Mouse (Mus musculus) kidney, embryonic 16.5 days (tissue): ENCODE measurements at regions not wholly inside any gene's neighbourhood (a gene's known extent, or its start where the extent isn't known, plus 50 kb on each side); places are given as distances from the start of the nearest gene placed in this dataset.

Source experiments
- ATAC-seq: fragments of 200-750 bp; cut with Nextera tagmentation; 2 replicates; pipeline ENCODE4 v1.8.0; 2017; ENCODE audit warnings: moderate TSS enrichment; ENCODE audit not compliant: low FRiP score, low TSS enrichment
- H3K27ac ChIP-seq: fragments of 300-500 bp; sonication (generic); 2 replicates; pipeline ENCODE4 v1.5.1; 2014; ENCODE audit warnings: low read length
- H3K27me3 ChIP-seq: fragments of 300-500 bp; sonication (generic); 2 replicates; pipeline ENCODE4 v1.6.1; 2014; ENCODE audit warnings: low read length, control low read depth, mixed read lengths; ENCODE audit not compliant: insufficient read depth
- H3K36me3 ChIP-seq: fragments of 300-500 bp; sonication (generic); 2 replicates; pipeline ENCODE4 v1.6.1; 2014; ENCODE audit warnings: low read length, control low read depth, mixed read lengths; ENCODE audit not compliant: insufficient read depth
- H3K4me1 ChIP-seq: fragments of 300-500 bp; sonication (generic); 2 replicates; pipeline ENCODE4 v1.6.1; 2014; ENCODE audit warnings: low read length, control low read depth, mixed read lengths; ENCODE audit not compliant: insufficient read depth
- H3K4me2 ChIP-seq: fragments of 300-500 bp; sonication (generic); replicated peaks from 2 replicates; pipeline ENCODE4 v1.6.1; 2014; ENCODE audit warnings: low read depth, low read length
- H3K4me3 ChIP-seq: fragments of 300-500 bp; sonication (generic); 2 replicates; pipeline ENCODE4 v1.5.1; 2014; ENCODE audit warnings: mild to moderate bottlenecking, low read length
- H3K9ac ChIP-seq: fragments of 300-500 bp; sonication (generic); replicated peaks from 2 replicates; pipeline ENCODE4 v1.6.1; 2014; ENCODE audit warnings: low read length
- H3K9me3 ChIP-seq: fragments of 300-500 bp; sonication (generic); 2 replicates; pipeline ENCODE4 v1.6.1; 2016; ENCODE audit warnings: low read length, control low read depth
- WGBS: fragments of 180-500 bp; shearing (Covaris S2); extraction: QIAGEN DNeasy Blood & Tissue Kit; methylation state at CpG from one replicate; pipeline ENCODE4 v1.1.7; 2014; 5-methylcytosine and 5-hydroxymethylcytosine counted together

- WGBS, result 60% methylated on average over 4 of the region's 4 CpGs
- no peaks in the 10 kb centered on the region for H3K9me3 ChIP-seq
- no peak overlapping the region for H3K9ac ChIP-seq
- no peaks in the 10 kb centered on the region for H3K27me3 ChIP-seq
- no peak overlapping the region for H3K27ac ChIP-seq
- ATAC-seq, result no peak
- no peak overlapping the region for H3K4me2 ChIP-seq
- H3K4me3 ChIP-seq, result no peak overlapping the region
- H3K4me1 ChIP-seq, result no peaks in the 10 kb centered on the region
- no peaks in the 10 kb centered on the region for H3K36me3 ChIP-seq
Measured at GRCm38 (mm10) chr17:81133227-81133626, 68.3 kb upstream of the Thumpd2 start.
